Mouse (Mus musculus): ENCODE data around the gene Slc35a3.

Slc35a3 gene

DNA sequence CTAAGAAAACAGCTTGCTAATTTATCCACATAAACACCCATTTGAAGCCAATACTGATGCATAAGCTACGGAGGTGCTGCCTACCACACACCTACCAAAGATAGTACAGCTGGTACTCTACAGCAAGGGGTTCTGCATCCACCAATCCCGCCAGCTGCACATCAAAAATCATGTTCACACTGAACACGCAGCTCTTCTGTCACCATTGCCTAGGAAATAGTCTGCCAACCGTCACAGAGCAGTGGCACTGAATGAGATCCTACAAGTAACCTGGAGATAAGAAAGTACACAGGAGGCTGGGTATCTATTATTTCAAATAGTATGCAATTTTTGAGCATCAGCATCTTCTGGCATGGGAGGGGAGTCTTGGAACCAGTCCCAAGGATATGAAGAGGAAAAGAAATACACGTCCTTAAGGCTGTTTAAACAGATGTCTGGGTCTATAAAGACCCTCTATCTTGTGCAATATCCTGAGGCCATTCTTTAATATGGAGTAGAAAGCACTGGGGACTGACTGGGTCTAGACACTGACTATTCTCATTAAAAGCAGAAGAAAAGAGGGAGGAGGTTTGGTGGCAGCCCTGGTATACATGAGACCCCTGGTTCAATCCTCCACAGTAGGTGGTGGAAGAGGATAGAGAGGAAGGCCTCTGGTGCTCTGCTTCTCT is 59.2 kb downstream of the Slc35a3 start:
- in situ Hi-C loops (cut with MboI; ENCODE audit: low pct_unique_long_range_greater_than_20kb in 1 of 2, low sequenced_read_pairs in 2 of 2, unreplicated experiment in 1 of 2), result no loop called here

DNA sequence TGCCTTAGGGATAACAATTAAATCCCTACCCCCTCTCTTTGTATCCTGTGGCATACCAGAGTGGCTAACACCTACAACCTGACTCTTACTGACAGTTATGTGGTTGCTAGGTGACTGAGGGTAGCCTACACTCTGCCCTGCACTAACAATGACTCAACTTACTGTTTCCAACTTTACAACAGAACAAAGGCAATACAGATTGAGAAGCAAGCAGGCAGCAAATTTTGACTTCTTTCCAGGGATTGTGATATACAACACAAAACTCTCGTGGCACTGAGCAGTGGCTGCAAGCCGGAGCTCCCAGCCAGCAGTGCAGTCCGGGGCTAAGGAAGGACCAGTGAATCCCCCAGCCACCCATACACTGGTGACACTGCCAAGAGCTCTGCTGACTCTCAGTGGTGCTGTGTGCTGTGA is 60.6 kb downstream of the Slc35a3 start:
- in situ Hi-C loops (cut with MboI; ENCODE audit: low pct_unique_long_range_greater_than_20kb in 1 of 2, low sequenced_read_pairs in 2 of 2, unreplicated experiment in 1 of 2), result no loop called here

DNA sequence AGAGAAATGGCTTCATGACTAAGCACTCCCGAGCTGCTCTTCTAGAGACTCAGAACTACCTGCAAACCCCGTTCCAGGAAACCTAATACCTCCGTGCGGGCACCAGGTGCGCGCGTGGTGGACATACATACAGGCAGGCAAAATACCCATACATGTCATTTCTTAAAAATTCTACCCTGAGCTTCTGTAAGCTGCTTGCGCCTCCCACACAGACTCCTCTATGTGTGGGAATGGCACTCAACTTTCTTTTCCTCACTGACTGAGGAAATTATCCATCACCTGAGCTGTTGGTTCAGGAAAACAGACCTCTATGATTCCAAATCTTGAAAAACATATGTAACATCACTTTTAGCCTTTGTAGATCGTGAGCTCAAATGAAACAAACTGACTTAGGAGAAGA is 61.9 kb downstream of the Slc35a3 start:
- in situ Hi-C loops (cut with MboI; ENCODE audit: low pct_unique_long_range_greater_than_20kb in 1 of 2, low sequenced_read_pairs in 2 of 2, unreplicated experiment in 1 of 2), result no loop called here

DNA sequence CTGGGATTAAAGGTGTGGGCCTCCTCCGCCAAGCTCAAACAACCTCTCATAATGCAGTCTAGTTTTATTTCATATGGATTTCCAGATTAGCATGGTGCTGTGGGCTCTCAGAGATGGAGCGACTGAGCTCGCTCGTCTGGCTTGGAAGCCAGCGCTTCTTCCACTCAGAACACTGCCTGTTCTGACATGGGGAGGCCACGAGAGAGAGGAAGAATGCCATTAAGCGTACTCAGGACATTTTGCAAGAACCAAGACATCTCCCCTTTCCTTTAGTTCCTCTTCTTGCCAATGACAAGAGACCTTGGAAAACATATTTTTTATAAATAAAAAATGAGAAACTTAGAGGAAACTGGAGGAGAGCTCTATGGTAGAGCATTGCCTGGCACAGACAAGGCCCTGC is 63.8 kb downstream of the Slc35a3 start:
- in situ Hi-C loops (cut with MboI; ENCODE audit: low pct_unique_long_range_greater_than_20kb in 1 of 2, low sequenced_read_pairs in 2 of 2, unreplicated experiment in 1 of 2), result no loop called here

- in situ Hi-C loops (cut with MboI; ENCODE audit: low pct_unique_long_range_greater_than_20kb in 1 of 2, low sequenced_read_pairs in 2 of 2, unreplicated experiment in 1 of 2), result no loop called here
These were observed 66.2 kb downstream of the Slc35a3 start for GRCm38 (mm10) chr3:116646387-116646786.

DNA sequence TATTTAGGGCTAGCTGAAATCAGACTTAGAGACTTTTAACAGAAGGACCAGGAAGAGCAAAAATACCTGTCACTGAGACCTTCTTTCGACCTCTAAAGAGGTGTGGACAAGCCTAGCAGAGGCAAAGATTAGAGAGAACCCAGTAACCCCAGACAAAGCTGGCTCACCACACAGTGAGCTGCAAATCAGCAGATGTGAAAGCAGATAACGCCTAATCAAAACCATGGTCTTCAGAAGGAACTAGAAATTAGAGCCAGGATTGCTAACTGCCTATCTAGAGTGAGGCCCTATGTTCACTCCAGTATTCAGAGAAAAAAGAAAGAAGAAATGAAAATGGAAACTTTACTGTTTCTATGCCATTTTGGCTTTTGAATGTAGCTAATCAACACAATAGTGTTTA is 70.3 kb downstream of the Slc35a3 start:
- in situ Hi-C loops (cut with MboI; ENCODE audit: low pct_unique_long_range_greater_than_20kb in 1 of 2, low sequenced_read_pairs in 2 of 2, unreplicated experiment in 1 of 2), result no loop called here

- in situ Hi-C loops (cut with MboI; ENCODE audit: low pct_unique_long_range_greater_than_20kb in 1 of 2, low sequenced_read_pairs in 2 of 2, unreplicated experiment in 1 of 2), result no loop called here
These were observed 70.7 kb downstream of the Slc35a3 start for GRCm38 (mm10) chr3:116641811-116642371.

- in situ Hi-C loops (cut with MboI; ENCODE audit: low pct_unique_long_range_greater_than_20kb in 1 of 2, low sequenced_read_pairs in 2 of 2, unreplicated experiment in 1 of 2), result no loop called here
These were observed 72.6 kb downstream of the Slc35a3 start for GRCm38 (mm10) chr3:116640024-116640423.

DNA sequence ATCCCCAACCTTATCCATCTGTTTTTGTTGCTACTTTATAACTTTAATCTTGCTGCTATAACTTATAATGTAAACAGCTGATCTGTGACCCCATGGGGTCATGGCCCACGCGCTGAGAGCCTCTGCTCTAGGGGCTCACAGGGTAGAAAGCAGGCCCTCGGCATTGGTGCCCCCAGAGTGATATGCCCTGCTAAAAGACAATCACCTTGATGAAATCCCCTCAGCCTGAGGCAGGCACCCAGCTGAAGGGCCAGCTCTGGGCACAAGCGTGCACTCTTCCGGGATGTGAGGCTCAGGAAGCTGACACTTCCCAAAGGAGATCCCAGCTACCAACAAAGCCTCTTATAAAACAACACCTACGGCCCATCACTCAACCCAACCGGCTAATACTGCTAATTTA is 74.1 kb downstream of the Slc35a3 start:
- in situ Hi-C loops (cut with MboI; ENCODE audit: low pct_unique_long_range_greater_than_20kb in 1 of 2, low sequenced_read_pairs in 2 of 2, unreplicated experiment in 1 of 2), result no loop called here

GRCm38 (mm10) chr3:116637693-116638476 is 74.7 kb downstream of the Slc35a3 start:
- in situ Hi-C loops (cut with MboI; ENCODE audit: low pct_unique_long_range_greater_than_20kb in 1 of 2, low sequenced_read_pairs in 2 of 2, unreplicated experiment in 1 of 2), result no loop called here

DNA sequence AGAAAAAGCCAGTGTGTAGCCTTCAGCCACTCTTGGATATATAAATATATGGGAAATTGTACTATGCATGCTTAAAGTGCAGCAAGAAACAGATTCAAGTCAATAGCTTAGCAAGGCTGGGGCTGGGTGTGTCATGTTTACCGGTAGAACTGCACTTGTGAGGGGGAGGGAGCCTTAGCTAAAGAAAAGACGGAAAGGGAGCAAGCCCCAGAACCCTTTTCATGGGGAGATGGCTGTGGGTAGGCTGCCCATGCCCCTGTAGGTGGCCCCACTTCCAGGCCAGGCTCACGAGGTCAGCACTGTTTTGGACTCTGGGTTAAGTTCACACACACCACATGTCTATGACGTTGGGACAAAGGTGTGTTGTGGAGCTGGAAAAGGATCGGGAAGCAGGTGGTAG is 76.8 kb downstream of the Slc35a3 start:
- in situ Hi-C loops (cut with MboI; ENCODE audit: low pct_unique_long_range_greater_than_20kb in 1 of 2, low sequenced_read_pairs in 2 of 2, unreplicated experiment in 1 of 2), result no loop called here

GRCm38 (mm10) chr3:116634853-116635252 is 77.8 kb downstream of the Slc35a3 start:
- in situ Hi-C loops (cut with MboI; ENCODE audit: low pct_unique_long_range_greater_than_20kb in 1 of 2, low sequenced_read_pairs in 2 of 2, unreplicated experiment in 1 of 2), result no loop called here

GRCm38 (mm10) chr3:116634091-116634490 is 78.5 kb downstream of the Slc35a3 start:
- in situ Hi-C loops (cut with MboI; ENCODE audit: low pct_unique_long_range_greater_than_20kb in 1 of 2, low sequenced_read_pairs in 2 of 2, unreplicated experiment in 1 of 2), result no loop called here

GRCm38 (mm10) chr3:116632971-116633370 is 79.7 kb downstream of the Slc35a3 start:
- in situ Hi-C loops (cut with MboI; ENCODE audit: low pct_unique_long_range_greater_than_20kb in 1 of 2, low sequenced_read_pairs in 2 of 2, unreplicated experiment in 1 of 2), result no loop called here

DNA sequence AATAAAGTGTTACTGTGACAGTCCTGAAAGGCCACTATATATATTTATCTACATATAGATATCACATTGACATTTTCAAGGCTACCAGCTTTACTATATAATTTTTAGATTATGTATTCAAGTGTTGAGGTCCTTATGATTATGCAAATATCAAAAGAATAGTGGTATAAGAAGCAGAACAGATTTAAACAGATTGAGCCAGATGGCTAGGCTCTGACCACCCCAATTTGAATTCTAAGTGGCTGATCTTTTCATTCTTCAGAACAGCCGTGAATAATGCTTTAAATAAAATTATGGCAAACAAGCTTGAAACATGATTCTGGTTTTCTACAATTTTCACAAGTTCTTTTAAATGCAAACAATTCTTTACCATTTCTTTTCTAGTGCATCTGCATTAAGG is 81.2 kb downstream of the Slc35a3 start:
- in situ Hi-C loops (cut with MboI; ENCODE audit: low pct_unique_long_range_greater_than_20kb in 1 of 2, low sequenced_read_pairs in 2 of 2, unreplicated experiment in 1 of 2), result no loop called here

- in situ Hi-C loops (cut with MboI; ENCODE audit: low pct_unique_long_range_greater_than_20kb in 1 of 2, low sequenced_read_pairs in 2 of 2, unreplicated experiment in 1 of 2), result no loop called here
These were observed 90.0 kb downstream of the Slc35a3 start for GRCm38 (mm10) chr3:116622641-116623040.

- in situ Hi-C loops (cut with MboI; ENCODE audit: low pct_unique_long_range_greater_than_20kb in 1 of 2, low sequenced_read_pairs in 2 of 2, unreplicated experiment in 1 of 2), result no loop called here
These were observed 91.8 kb downstream of the Slc35a3 start for GRCm38 (mm10) chr3:116620636-116621370.
